24 mouse cellular contexts compared by ENCODE assay signal in the genomic region with DNA sequence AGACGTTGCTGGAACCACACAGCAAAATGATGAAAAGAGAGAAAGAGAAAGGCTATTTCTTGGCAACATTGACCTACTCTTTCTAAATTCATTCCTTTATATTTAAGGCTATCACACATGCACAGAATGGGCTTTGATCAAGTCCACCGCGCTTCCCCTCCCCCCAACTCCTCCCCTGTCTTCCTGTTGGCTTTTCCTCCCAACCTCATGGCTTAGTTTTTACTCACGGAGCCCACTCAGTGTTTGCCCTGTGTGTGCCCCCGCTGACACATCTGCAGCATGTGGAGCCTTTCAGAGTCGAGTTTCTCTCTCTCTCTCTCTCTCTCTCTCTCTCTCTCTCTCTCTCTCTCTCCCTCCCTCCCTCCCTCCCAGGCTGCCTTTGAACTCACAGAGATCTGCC.
"Had no signal": no experiment of that assay in that cellular context is flagged by ENCODE, and none has a peak within 500 bp of the region (broad histone marks: within the 10 kb centered on the region; RNA-seq: fewer than 3 reads in every experiment).

No protein-coding gene starts in this region.

- H3K27me3 ChIP-seq: limb, embryonic 12.5 days; limb, embryonic 15.5 days; lung, embryonic 15.5 days; neural tube, embryonic 13.5 days had no signal

- DNase-seq: kidney, adult 18-20 months; kidney, adult 9 months; kidney, postnatal 14 days; kidney, postnatal 4 days; layer of hippocampus, postnatal 36 days; lung, adult 18-20 months; lung, postnatal 10 days; lung, postnatal 36 days; right cerebral cortex, postnatal 25 days had no signal

- H3K4me3 ChIP-seq: left cerebral cortex, adult 2 months; limb, embryonic 15.5 days; lung, embryonic 15.5 days; megakaryocyte, embryonic 14.5 days; midbrain, embryonic 10.5 days; midbrain, embryonic 13.5 days; myocyte had no signal

- ATAC-seq: inflammation-experienced regulatory T-cells, adult 6 months; intestine, embryonic 16.5 days; midbrain, embryonic 16.5 days had no signal

- H3K36me3 ChIP-seq: limb, embryonic 12.5 days; limb, embryonic 15.5 days; lung, embryonic 15.5 days; midbrain, embryonic 10.5 days; midbrain, embryonic 13.5 days; neural tube, embryonic 13.5 days had no signal

- H3K9ac ChIP-seq: limb, embryonic 12.5 days; limb, embryonic 15.5 days; liver, embryonic 14.5 days; lung, embryonic 15.5 days; midbrain, embryonic 13.5 days; neural tube, embryonic 13.5 days had no signal

- H3K9me3 ChIP-seq: limb, embryonic 12.5 days; limb, embryonic 15.5 days; lung, embryonic 15.5 days; megakaryocyte, embryonic 14.5 days; midbrain, embryonic 10.5 days; midbrain, embryonic 13.5 days; neural tube, embryonic 13.5 days had no signal

- H3K4me2 ChIP-seq: liver, embryonic 11.5 days had no signal

- H3K27ac ChIP-seq: left cerebral cortex, adult 2 months; limb, embryonic 15.5 days; liver, embryonic 14.5 days; lung, embryonic 15.5 days; midbrain, embryonic 10.5 days; stomach, postnatal 0 days had no signal
